Mouse (Mus musculus) MEL (cell line): ENCODE measurements around the gene Crim1. TPM values are rescaled to one million over a fixed set of nuclear protein-coding genes. Genes with fewer than 3 reads are reported as not detected.

ENCODE experiments used
- DNase-seq: peaks from one replicate; pipeline ENCODE4 v3.0.0; 2011; ENCODE audit warnings: low read depth, low spot score
- H3K27ac ChIP-seq: 2 replicates; pipeline ENCODE4 v1.5.1; 2012; ENCODE audit warnings: low read depth, mild to moderate bottlenecking, control low read depth, low read length, moderate library complexity; ENCODE audit not compliant: control insufficient read depth
- H3K27me3 ChIP-seq, 2 experiments: fragments of 150-350 bp in 1 of 2; sonication (generic) in 1 of 2; 2 replicates each; pipeline ENCODE4 v1.6.1; 2012; ENCODE audit warnings: low read length in 2 of 2, mild to moderate bottlenecking in 2 of 2, improper control_type of control experiment in 1 of 2, moderate library complexity in 1 of 2; ENCODE audit not compliant: insufficient read depth in 2 of 2, control insufficient read depth in 1 of 2
- H3K36me3 ChIP-seq, 2 experiments: 2 replicates each; pipeline ENCODE4 v1.6.1; 2012 to 2014; ENCODE audit warnings: low read length in 2 of 2, improper control_type of control experiment in 1 of 2, inconsistent platforms in 1 of 2, mild to moderate bottlenecking in 1 of 2; ENCODE audit not compliant: insufficient read depth in 2 of 2, control insufficient read depth in 1 of 2
- H3K4me1 ChIP-seq, 2 experiments: fragments of 150-350 bp in 1 of 2; sonication (generic) in 1 of 2; 2 replicates each; pipeline ENCODE4 v1.6.1; 2012; ENCODE audit warnings: low read length in 2 of 2, improper control_type of control experiment in 1 of 2, mild to moderate bottlenecking in 1 of 2; ENCODE audit not compliant: insufficient read depth in 2 of 2, control insufficient read depth in 1 of 2
- H3K4me3 ChIP-seq, 2 experiments: fragments of 150-350 bp in 1 of 2; sonication (generic) in 1 of 2; 2 replicates each; pipeline ENCODE4 v1.5.1; 2012; ENCODE audit warnings: low read depth in 2 of 2, low read length in 2 of 2, mild to moderate bottlenecking in 2 of 2, moderate library complexity in 2 of 2, control low read depth in 1 of 2, improper control_type of control experiment in 1 of 2; ENCODE audit not compliant: control insufficient read depth in 1 of 2, insufficient read depth in 1 of 2
- H3K79me2 ChIP-seq: 2 replicates; pipeline ENCODE4 v1.6.1; 2012; ENCODE audit warnings: mild to moderate bottlenecking, low read length, moderate library complexity; ENCODE audit not compliant: control insufficient read depth, poor library complexity, insufficient read depth
- H3K9ac ChIP-seq: 2 replicates; pipeline ENCODE4 v1.6.1; 2012; ENCODE audit warnings: low read depth, mild to moderate bottlenecking, control low read depth, low read length, moderate library complexity; ENCODE audit not compliant: control insufficient read depth, poor library complexity, severe bottlenecking
- H3K9me3 ChIP-seq: fragments of 150-350 bp; sonication (generic); replicated peaks from 2 replicates; pipeline ENCODE4 v1.6.1; 2012; ENCODE audit warnings: mild to moderate bottlenecking, low read length, improper control_type of control experiment, moderate library complexity; ENCODE audit not compliant: insufficient read depth
- BHLHE40 ChIP-seq: IDR thresholded peaks from 2 replicates; pipeline ENCODE4 v1.6.1; 2012; ENCODE audit warnings: low read depth, mild to moderate bottlenecking, inconsistent platforms, low read length, improper control_type of control experiment, borderline replicate concordance
- CHD2 ChIP-seq: IDR thresholded peaks from 2 replicates; pipeline ENCODE4 v1.6.1; 2011; ENCODE audit warnings: low read length, improper control_type of control experiment
- EP300 ChIP-seq, 2 experiments: IDR thresholded peaks; 2 replicates each; pipeline ENCODE4 v1.6.1; 2011; ENCODE audit warnings: improper control_type of control experiment in 2 of 2, low read length in 2 of 2, low read depth in 1 of 2, mild to moderate bottlenecking in 1 of 2
- GABPA ChIP-seq: IDR thresholded peaks from 2 replicates; pipeline ENCODE4 v1.6.1; 2012; ENCODE audit warnings: low read depth, mild to moderate bottlenecking, inconsistent platforms, low read length, improper control_type of control experiment, moderate library complexity
- GATA1 ChIP-seq: IDR thresholded peaks from 2 replicates; pipeline ENCODE4 v1.6.1; 2011; ENCODE audit warnings: low read depth, low read length, improper control_type of control experiment
- HCFC1 ChIP-seq: IDR thresholded peaks from 2 replicates; pipeline ENCODE4 v1.6.1; 2012; ENCODE audit warnings: low read depth, mild to moderate bottlenecking, inconsistent platforms, low read length, improper control_type of control experiment, moderate library complexity
- JUND ChIP-seq: IDR thresholded peaks from 2 replicates; pipeline ENCODE4 v1.6.1; 2011; ENCODE audit warnings: low read depth, mild to moderate bottlenecking, improper control_type of control experiment, low read length
- KAT2A ChIP-seq: conservative IDR thresholded peaks from 2 replicates; pipeline ENCODE4 v1.6.1; 2012; ENCODE audit warnings: low read depth, low read length, improper control_type of control experiment, inconsistent platforms
- MAZ ChIP-seq: IDR thresholded peaks from 2 replicates; pipeline ENCODE4 v1.6.1; 2012; ENCODE audit warnings: low read depth, mild to moderate bottlenecking, inconsistent platforms, low read length, improper control_type of control experiment
- MEF2A ChIP-seq: IDR thresholded peaks from 2 replicates; pipeline ENCODE4 v1.6.1; 2014; ENCODE audit warnings: low read depth, mild to moderate bottlenecking, inconsistent platforms, low read length, improper control_type of control experiment; ENCODE audit not compliant: poor library complexity, insufficient replicate concordance, severe bottlenecking; ENCODE audit errors: extremely low read depth
- MXI1 ChIP-seq: IDR thresholded peaks from 2 replicates; pipeline ENCODE4 v1.6.1; 2011; ENCODE audit warnings: mild to moderate bottlenecking, low read depth, low read length, improper control_type of control experiment
- POLR2A ChIP-seq, 2 experiments: IDR thresholded peaks; 2 replicates each; pipeline ENCODE4 v1.6.1; 2011 to 2012; ENCODE audit warnings: low read length in 2 of 2, mild to moderate bottlenecking in 2 of 2, control low read depth in 1 of 2, improper control_type of control experiment in 1 of 2, low read depth in 1 of 2, moderate library complexity in 1 of 2; ENCODE audit not compliant: control insufficient read depth in 1 of 2, insufficient read depth in 1 of 2, poor library complexity in 1 of 2
- POLR2AphosphoS5 ChIP-seq: IDR thresholded peaks from 2 replicates; pipeline ENCODE4 v1.6.1; 2012; ENCODE audit warnings: low read depth, borderline replicate concordance, mild to moderate bottlenecking, inconsistent platforms, low read length, moderate library complexity, mixed read lengths
- RAD21 ChIP-seq: IDR thresholded peaks from 2 replicates; pipeline ENCODE4 v1.6.1; 2011; ENCODE audit warnings: mild to moderate bottlenecking, low read depth, low read length, improper control_type of control experiment
- RCOR1 ChIP-seq: IDR thresholded peaks from 2 replicates; pipeline ENCODE4 v1.6.1; 2012; ENCODE audit warnings: low read depth, mild to moderate bottlenecking, inconsistent platforms, low read length, improper control_type of control experiment
- SIN3A ChIP-seq: IDR thresholded peaks from 2 replicates; pipeline ENCODE4 v1.6.1; 2012; ENCODE audit warnings: low read length, improper control_type of control experiment, inconsistent platforms
- SMC3 ChIP-seq: IDR thresholded peaks from 2 replicates; pipeline ENCODE4 v1.6.1; 2011; ENCODE audit warnings: low read depth, low read length, improper control_type of control experiment
- TAL1 ChIP-seq: IDR thresholded peaks from 2 replicates; pipeline ENCODE4 v1.6.1; 2012; ENCODE audit warnings: mild to moderate bottlenecking, inconsistent platforms, low read length, moderate library complexity, mixed read lengths
- TCF12 ChIP-seq: IDR thresholded peaks from 2 replicates; pipeline ENCODE4 v1.6.1; 2014; ENCODE audit warnings: low read depth, mild to moderate bottlenecking, inconsistent platforms, low read length, improper control_type of control experiment, moderate library complexity
- UBTF ChIP-seq: IDR thresholded peaks from 2 replicates; pipeline ENCODE4 v1.6.1; 2012; ENCODE audit warnings: low read depth, mild to moderate bottlenecking, inconsistent platforms, low read length, improper control_type of control experiment, moderate library complexity, borderline replicate concordance; ENCODE audit not compliant: insufficient read depth
- ZKSCAN1 ChIP-seq: IDR thresholded peaks from 2 replicates; pipeline ENCODE4 v1.6.1; 2012; ENCODE audit warnings: low read depth, mild to moderate bottlenecking, inconsistent platforms, low read length, improper control_type of control experiment, moderate library complexity
- polyA plus RNA-seq, 2 experiments: library from polyadenylated mRNA; stranded (reverse) in 1 of 2; unstranded in 1 of 2; fragments of >175 nt in 1 of 2; fragments of >200 nt in 1 of 2; gene quantifications; 2 replicates each; pipeline versions ENCODE4 v1.2.1 to v1.2.4; 2012; ENCODE audit warnings: low replicate concordance in 2 of 2, low read depth in 1 of 2; ENCODE audit not compliant: insufficient read length in 2 of 2, insufficient read depth in 1 of 2, missing spikeins in 1 of 2
- total RNA-seq: library from RNA; depleted of rRNA; stranded (reverse); fragments of 300-350 nt; gene quantifications from 2 replicates; pipeline ENCODE4 v1.2.3, GENCODE M21; 2012

Gene Crim1
- total and polyA plus RNA-seq, 3 experiments = not detected

DNA sequence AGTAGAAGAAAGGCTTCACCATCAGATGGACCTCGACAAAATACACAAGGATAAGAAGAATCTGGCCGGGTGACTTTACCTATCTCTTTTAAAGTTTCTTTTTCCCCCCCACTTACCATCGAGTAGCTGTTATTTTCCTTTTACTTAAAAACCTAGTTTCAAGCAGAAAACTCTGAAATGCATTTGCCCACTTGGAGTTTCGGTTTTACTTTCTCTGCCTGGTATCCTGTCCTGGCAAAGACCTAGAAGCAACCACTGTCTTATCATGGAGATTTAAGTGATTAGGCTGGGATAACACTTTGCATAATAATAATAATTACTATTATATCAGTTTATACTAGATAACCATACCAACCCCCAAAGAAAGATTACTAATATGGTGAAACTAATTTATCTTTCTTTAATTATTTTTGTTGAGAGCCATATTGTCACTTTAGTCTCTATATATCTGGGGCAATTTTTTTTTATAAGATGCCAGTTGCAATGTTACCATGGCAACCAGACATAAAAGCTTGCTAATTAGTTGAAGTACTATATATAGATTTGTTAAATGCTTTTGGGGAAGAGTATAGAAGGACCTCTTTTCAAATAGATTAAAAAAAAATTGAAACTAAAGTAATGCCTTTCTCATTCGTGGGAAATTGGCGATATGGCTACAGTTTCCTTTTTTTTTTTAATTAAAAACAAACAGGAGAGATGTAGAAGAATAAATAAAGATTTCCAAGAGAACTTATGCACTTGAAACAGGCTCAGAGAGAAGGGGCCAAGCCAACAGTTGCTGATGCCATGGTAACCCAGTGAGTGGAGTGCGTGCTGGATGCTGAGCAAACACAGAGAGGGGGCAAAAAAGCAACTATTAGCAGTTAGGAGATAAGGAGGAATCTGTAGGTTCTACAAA, 74.8 kb downstream of the Crim1 start:
- H3K9ac ChIP-seq = no peak overlapping the region
- H3K9me3 ChIP-seq = no peaks in the 10 kb centered on the region
- no peak overlapping the region for H3K27ac ChIP-seq
- DNase-seq = no peak
- TF ChIP-seq RAD21 (no peak), ZKSCAN1 (no peak), POLR2A (IDR thresholded peaks at IDR 0.05; ENCODE audit: control insufficient read depth in 1 of 2, insufficient read depth in 1 of 2, low read depth in 1 of 2, low read length in 2 of 2, poor library complexity in 1 of 2) (no peak), MAZ (no peak), TCF12 (no peak), MEF2A (no peak), SMC3 (no peak), MXI1 (no peak)
- TF ChIP-seq, all 39 proteins: peak for 0
- H3K36me3 ChIP-seq = no peaks in the 10 kb centered on the region
- no peaks in the 10 kb centered on the region for H3K27me3 ChIP-seq
- no peaks in the 10 kb centered on the region for H3K79me2 ChIP-seq
- H3K4me1 ChIP-seq = no peaks in the 10 kb centered on the region
- H3K4me3 ChIP-seq = no peak overlapping the region

DNA sequence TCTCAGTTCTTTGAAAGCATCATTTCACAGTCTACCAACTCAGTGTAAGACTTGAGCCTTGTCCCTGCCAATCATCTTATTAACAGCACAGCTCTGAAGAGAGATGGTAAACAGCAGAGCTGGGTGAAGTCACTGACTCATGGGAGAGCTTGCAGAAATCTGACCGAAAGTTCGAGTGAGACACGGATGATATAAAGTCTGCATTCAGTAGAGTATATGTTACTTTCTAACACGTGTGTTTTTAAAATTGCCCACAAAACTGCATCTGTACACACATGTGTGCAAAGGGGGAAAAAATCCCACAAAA, 75.4 kb downstream of the Crim1 start:
- Histone ChIP-seq H3K4me3 (no peak overlapping the region), H3K27me3 (no peaks in the 10 kb centered on the region), H3K9ac (no peak overlapping the region), H3K36me3 (no peaks in the 10 kb centered on the region), H3K27ac (no peak overlapping the region), H3K79me2 (no peaks in the 10 kb centered on the region), H3K9me3 (no peaks in the 10 kb centered on the region), H3K4me1 (no peaks in the 10 kb centered on the region)
- DNase-seq = no peak
- TF ChIP-seq UBTF (no peak), RCOR1 (no peak), HCFC1 (no peak), SMC3 (no peak)

DNA sequence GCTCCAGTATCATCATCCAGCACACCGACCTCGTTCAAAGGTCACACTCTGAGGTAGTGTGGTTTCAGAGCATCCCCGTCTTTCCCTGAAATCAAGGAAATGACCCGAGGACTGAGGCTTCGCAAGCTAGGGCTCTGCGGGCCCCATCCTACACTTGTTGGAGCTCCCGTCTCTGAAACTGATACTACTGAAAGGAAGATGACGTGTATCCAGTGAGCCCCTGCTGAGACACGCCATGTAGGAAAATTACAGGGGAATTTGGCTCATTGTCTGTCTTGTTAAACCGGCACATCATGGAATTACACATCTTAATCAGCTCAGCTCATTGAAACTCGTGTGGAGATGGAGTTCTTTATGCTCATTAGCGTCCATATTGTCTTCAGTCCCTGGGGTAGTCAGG, 79.1 kb downstream of the Crim1 start:
- no peak for TF ChIP-seq POLR2A (IDR thresholded peaks at IDR 0.05; ENCODE audit: control insufficient read depth in 1 of 2, insufficient read depth in 1 of 2, low read depth in 1 of 2, low read length in 2 of 2, poor library complexity in 1 of 2)
- no peak for TF ChIP-seq MXI1
- TF ChIP-seq GABPA = no peak
- no peak for TF ChIP-seq TAL1
- no peak for TF ChIP-seq SMC3
- no peak for TF ChIP-seq EP300 (IDR thresholded peaks at IDR 0.05; ENCODE audit: low read depth in 1 of 2, low read length in 2 of 2)
- TF ChIP-seq RAD21 = no peak
- no peak for TF ChIP-seq KAT2A
- no peak for TF ChIP-seq JUND
- TF ChIP-seq BHLHE40 = no peak
- TF ChIP-seq POLR2AphosphoS5 = no peak
- TF ChIP-seq GATA1 = no peak
- no peak for TF ChIP-seq HCFC1
- no peak for TF ChIP-seq SIN3A
- TF ChIP-seq RCOR1 = no peak
- TF ChIP-seq CHD2 = no peak
- DNase-seq = no peak
- H3K36me3 ChIP-seq = no peaks in the 10 kb centered on the region
- H3K4me1 ChIP-seq = no peaks in the 10 kb centered on the region
- H3K79me2 ChIP-seq = no peaks in the 10 kb centered on the region
- no peaks in the 10 kb centered on the region for H3K9me3 ChIP-seq
- no peak overlapping the region for H3K9ac ChIP-seq
- no peak overlapping the region for H3K27ac ChIP-seq
- no peak overlapping the region for H3K4me3 ChIP-seq
- H3K27me3 ChIP-seq = no peaks in the 10 kb centered on the region
